Mouse (Mus musculus): ENCODE measurements around the gene Kcnk4.

Kcnk4 gene

GRCm38 (mm10) chr19:6968491-6969271, 34.4 kb upstream of the Kcnk4 start:
- peak; percentile 79 for DNase-seq (ENCODE audit: low spot score)

GRCm38 (mm10) chr19:6956461-6956860, 22.1 kb upstream of the Kcnk4 start:
- no peak for DNase-seq (ENCODE audit: low spot score)

DNA sequence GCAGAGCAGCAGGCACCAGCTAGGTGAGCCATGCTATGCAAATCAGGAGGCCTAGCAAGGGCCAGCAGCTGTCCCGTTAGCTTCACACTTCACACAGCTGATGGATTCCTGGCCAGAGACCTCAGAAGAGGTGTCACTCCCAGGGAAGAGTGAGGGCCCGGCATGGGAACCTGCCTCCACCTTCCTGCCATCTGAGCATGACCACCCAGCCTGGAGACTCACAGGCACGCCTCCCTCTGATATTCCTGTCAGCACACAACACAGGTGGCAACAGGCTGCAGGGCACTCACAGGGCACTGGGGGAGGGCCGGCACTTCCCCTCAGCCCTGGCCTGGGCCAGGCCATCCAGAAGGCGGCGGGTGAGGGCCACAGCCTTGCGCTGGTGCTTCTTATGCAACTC, 21.1 kb upstream of the Kcnk4 start:
- no peak for DNase-seq (ENCODE audit: low spot score)

- DNase-seq (ENCODE audit: low spot score) = peak; percentile 78
Observed at GRCm38 (mm10) chr19:6954046-6954445, 19.7 kb upstream of the Kcnk4 start.

DNA sequence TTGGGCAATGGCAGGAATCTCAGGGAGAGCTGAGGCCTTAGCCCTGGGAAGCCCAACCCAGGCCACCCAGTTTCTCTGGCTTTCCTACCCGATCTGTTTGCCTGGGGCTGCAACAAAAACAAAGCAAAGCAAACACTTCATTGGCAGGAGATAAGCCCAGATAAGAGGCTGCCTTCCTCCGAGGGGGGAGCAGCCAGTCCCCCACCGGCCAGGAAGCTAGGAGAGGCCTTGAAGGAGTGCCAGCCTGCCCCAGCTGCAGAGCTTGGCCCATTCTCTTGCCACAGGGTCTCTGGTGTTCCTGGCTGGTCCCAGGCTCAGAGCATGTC, 18.4 kb upstream of the Kcnk4 start:
- peak; percentile 68 for DNase-seq (ENCODE audit: low spot score)

GRCm38 (mm10) chr19:6951994-6952711, 17.8 kb upstream of the Kcnk4 start:
- DNase-seq (ENCODE audit: low spot score) = peak; percentile 86

DNA sequence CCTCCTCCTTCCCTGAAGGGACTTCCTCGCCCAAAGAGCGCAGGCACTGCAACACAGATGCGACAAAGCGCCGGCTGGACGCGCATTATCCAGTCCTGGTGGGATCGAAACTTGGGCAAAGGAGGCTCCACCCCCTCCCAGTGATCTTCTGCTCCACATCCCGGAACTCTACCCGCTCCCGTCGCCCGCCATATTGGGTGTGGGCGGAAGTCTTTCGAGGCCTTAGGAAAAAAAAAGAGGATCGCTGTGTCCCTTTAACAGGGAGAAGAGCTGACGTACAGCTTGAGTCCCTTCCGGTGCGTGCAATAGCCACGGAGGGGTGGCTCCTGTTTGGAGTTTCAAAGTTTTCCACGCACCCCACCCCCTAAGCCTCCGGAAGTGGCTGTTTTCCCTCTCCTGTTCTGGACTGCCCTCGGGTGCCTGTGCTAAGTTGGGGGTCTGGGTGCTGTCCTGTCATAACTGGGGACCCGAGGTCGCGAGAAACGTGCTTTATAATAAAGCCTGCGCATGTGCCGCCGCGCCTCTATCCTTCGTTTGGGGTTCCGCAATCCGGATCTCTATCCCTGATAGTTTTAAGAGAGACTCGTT, 17.2 kb upstream of the Kcnk4 start:
- peak; percentile 91 for DNase-seq (ENCODE audit: low spot score)

GRCm38 (mm10) chr19:6950613-6951153, 16.4 kb upstream of the Kcnk4 start:
- no peak for DNase-seq (ENCODE audit: low spot score)

GRCm38 (mm10) chr19:6949951-6950350, 15.6 kb upstream of the Kcnk4 start:
- DNase-seq (ENCODE audit: low spot score) = no peak

GRCm38 (mm10) chr19:6949532-6949931, 15.2 kb upstream of the Kcnk4 start:
- DNase-seq (ENCODE audit: low spot score) = no peak

DNA sequence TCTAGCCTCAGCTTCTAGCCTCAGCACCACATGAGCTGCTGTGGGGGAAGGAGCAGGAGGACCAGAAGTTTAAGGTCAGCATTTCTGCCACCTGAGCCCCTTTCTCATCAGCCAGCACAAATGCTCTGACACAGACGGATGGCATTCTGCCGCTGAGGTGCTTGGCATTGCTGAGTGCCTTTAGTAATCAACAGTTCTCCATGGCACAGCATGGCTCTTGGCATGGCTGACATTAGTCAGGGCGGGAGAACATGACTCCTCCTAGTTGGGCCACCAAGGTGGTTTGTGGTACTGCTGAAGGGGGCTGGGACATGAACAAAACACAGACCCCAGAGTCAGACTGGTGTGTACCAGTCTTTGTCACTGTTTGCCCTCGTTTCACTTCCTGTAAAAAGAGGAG, 13.9 kb upstream of the Kcnk4 start:
- no peak for DNase-seq (ENCODE audit: low spot score)

DNA sequence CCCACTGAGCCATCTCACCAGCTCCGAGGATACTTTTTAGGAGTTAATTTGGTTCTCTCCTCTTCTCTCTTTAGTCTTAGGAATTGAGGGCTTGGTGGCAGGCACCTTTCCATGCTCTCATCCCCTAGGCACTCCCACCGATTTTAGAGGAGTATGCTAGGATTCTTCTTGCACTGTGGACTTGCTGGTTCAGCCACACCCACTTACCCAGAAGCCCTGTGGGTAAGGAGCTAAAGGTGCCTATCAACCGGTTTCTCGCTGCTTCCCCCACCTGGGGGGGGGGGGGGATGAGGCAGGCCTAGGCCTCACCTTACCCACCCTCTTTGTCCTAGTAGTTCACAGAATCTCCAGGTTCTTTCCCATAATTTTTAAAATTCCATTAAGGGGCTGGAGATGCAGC, 13.4 kb upstream of the Kcnk4 start:
- DNase-seq (ENCODE audit: low spot score) = no peak

DNA sequence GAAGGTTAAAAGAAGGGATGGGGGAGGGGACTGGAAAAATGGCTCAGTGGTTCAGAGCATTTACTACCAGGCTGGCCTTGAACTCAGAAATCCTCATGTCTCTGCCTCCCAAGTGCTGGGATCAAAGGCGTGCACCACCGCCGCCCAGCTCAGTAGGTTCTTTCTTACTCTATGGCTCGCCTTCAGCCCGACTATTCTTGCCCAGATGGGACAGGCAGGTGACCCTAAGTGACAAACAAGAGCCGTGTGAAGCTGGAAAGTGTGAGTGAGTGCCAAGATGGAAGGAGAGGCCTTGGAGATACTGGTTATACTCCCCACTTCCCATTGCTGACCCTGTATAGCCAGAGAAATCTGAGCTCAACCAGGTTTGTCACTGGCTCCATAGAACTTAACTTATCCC, 9.4 kb upstream of the Kcnk4 start:
- DNase-seq (ENCODE audit: low spot score) = no peak

DNA sequence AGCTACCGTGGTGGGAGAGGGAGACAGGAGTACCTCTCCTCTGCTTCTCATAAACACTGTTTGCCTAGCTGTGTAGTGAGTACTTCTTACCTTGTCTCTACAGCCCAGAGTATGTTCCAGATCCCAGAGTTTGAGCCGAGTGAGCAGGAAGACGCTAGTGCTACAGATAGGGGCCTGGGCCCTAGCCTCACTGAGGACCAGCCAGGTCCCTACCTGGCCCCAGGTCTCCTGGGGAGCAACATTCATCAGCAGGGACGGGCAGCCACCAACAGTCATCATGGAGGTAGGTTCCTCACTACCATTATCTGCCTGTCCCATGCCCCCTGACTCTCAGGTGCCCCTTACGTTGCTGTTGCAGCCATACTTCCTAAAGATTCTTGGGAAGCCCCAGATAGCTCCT, 8.4 kb upstream of the Kcnk4 start:
- peak; percentile 39 for DNase-seq (ENCODE audit: low spot score)

DNA sequence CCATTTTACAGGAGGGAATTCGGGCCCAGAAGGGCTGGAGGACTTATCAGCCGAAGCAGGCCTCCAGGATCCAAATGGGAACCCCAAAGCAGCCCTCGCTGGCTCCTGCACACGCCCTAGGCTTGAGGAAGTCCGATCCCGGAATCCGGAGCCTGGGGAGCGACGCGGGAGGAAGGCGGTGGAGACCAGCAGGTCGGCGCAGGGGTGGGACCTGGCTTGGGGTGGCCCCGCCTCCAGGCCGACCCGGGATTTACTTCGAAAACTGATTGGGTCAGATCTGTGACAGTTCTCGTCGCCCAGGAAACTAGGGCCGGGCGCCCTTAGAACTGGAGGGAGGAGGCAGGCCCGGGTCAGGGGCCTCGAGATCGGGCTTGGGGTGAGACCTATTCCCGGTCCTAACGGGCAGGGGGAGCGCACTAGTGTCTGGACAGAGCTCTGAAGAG, 8.0 kb upstream of the Kcnk4 start, which contains the start of gene Gpr137:
Gpr137 (minus strand) TSS at position 232 of the 443 bp plus-strand sequence.
- peak; percentile 94 for DNase-seq (ENCODE audit: low spot score)

DNA sequence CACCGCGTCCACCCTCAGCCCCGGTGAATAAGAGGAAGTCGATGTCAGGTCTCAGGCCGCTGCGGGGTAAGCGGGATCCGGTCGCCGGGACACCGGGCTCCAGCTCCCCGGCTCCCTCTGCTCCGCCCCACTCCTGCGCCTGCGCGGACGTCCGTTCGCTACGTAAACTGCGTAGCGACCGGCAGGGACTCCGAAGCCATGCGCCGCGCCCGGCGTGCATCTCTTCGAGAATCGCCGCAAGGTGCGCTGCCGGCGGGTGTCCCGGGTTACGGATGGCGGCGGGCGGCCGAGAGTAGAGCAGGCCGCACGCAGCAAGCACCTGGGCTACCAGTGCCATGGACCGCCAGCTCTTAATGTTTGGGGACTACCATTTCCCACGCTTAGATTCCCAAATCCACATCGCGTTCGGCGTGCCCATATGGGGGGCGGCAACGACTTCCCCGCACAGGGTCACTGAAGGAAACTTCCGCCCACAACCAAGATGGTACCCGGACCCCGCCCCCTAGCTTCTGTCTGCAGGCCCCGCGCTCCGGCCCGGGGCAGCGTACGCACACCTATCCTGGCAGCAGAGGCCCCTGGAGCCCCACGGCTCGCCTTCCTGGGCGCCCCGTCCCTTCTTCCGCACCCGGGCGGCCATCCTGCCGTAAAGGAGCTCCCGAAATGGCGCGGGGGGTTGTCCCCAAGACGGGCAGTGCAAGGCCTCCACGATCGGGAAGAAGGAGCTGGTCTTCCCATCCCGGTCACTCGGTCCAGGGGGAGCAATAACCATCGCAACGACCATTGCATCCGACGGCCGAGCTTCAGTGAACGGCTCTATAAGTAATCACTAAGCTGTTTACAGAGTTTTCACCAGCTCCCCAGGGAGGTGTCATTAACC, 7.3 kb upstream of the Kcnk4 start, which contains the start of gene Bad:
Bad (plus strand) TSS at position 490 of the 877 bp plus-strand sequence.
- peak; percentile 97 for DNase-seq (ENCODE audit: low spot score)

GRCm38 (mm10) chr19:6940396-6941351, 6.4 kb upstream of the Kcnk4 start:
- DNase-seq (ENCODE audit: low spot score) = no peak

DNA sequence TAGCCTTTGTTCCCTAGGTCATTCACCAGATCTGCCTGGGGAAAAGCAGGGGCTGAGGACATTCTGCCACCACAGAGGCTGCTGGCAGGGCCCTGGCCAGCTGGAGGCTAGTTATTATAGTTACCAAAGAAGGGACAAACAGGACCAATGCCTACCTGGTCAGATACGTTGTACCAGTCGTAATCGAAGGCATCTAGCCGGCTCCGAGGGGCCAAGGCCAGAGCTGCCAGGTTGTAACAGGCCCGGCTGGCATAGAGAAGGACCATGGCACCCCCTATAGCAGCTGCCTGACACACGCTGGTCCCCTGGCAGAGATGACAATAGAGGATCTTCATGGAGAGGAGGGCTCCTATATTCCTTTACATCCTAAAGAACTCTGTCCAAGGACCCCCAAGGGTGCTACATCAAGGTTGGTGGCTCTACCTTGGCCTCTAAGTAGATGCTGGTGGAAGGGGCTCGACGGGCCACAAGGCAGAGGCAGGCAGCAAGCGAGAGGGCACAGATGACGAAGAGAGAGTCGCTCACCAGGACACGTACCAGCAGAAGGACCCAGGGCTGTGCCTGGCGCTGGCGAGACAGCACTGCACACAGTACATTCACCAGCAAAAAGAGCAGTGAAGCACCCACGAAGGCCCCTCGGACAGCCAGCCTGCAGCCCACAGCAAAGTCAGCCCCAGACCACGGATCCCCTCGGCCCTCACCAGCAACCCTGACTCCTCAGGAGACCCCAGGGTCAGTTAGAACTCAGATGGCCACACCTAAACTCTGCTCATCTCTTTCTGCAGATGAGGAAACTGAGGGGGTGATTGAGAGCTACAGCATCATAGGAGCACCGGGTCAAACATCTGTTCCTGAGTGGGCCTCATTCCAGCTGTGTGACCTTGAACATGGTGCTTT, 5.0 kb upstream of the Kcnk4 start:
- DNase-seq (ENCODE audit: low spot score) = peak; percentile 43

Data from testis, postnatal 10 days (tissue).